Mouse (Mus musculus): ENCODE results near the gene Arvcf. TPM values are rescaled to one million over a fixed set of nuclear protein-coding genes. Genes with fewer than 3 reads are reported as not detected.

The Arvcf gene
- total and polyA plus RNA-seq, 3 experiments = 64.0 to 188 (median 154) TPM

- ATAC-seq (ENCODE audit: extremely low read depth, insufficient number of reproducible peaks, low FRiP score, poor library complexity, severe bottlenecking) (no peak), DNase-seq (ENCODE audit: low spot score) (no peak)
- no peak for TF ChIP-seq GATA2 (IDR thresholded peaks at IDR 0.05; ENCODE audit: borderline replicate concordance, low read depth, low read length)
- H3K36me3 ChIP-seq (replicated peaks) = no peaks in the 10 kb centered on the region
- no peaks in the 10 kb centered on the region for H3K27me3 ChIP-seq (ENCODE audit: insufficient read depth, low read length)
- H3K4me1 ChIP-seq (ENCODE audit: insufficient read depth, low read depth, low read length) = peaks cover 70% of the 10 kb centered on the region
- H3K4me3 ChIP-seq (ENCODE audit: low read depth, low read length) = no peak overlapping the region
- no peaks in the 10 kb centered on the region for H3K9me3 ChIP-seq (replicated peaks)
These were observed 35.8 kb downstream of the Arvcf start for GRCm38 (mm10) chr16:18383756-18384155.

GRCm38 (mm10) chr16:18384211-18384610, 36.2 kb downstream of the Arvcf start:
- DNase-seq (ENCODE audit: low spot score) (no peak), ATAC-seq (ENCODE audit: extremely low read depth, insufficient number of reproducible peaks, low FRiP score, poor library complexity, severe bottlenecking) (no peak)
- Histone ChIP-seq H3K4me1 (ENCODE audit: insufficient read depth, low read depth, low read length) (peaks cover 71% of the 10 kb centered on the region), H3K36me3 (replicated peaks) (no peaks in the 10 kb centered on the region), H3K9me3 (replicated peaks) (no peaks in the 10 kb centered on the region), H3K27me3 (ENCODE audit: insufficient read depth, low read length) (no peaks in the 10 kb centered on the region), H3K4me3 (ENCODE audit: low read depth, low read length) (no peak overlapping the region)
- TF ChIP-seq GATA1 (IDR thresholded peaks at IDR 0.05; ENCODE audit: borderline replicate concordance, low read length) (no peak), POLR2AphosphoS5 (IDR thresholded peaks at IDR 0.05; ENCODE audit: insufficient replicate concordance, low read depth, low read length) (no peak), GATA2 (IDR thresholded peaks at IDR 0.05; ENCODE audit: borderline replicate concordance, low read depth, low read length) (no peak), TAL1 (conservative IDR thresholded peaks at IDR 0.05; ENCODE audit: low read depth, low read length) (no peak), CTCF (IDR thresholded peaks at IDR 0.05; ENCODE audit: low read depth, low read length) (no peak)

- Histone ChIP-seq H3K36me3 (replicated peaks) (no peaks in the 10 kb centered on the region), H3K4me1 (ENCODE audit: insufficient read depth, low read depth, low read length) (peaks cover 71% of the 10 kb centered on the region), H3K27me3 (ENCODE audit: insufficient read depth, low read length) (no peaks in the 10 kb centered on the region), H3K9me3 (replicated peaks) (no peaks in the 10 kb centered on the region), H3K4me3 (ENCODE audit: low read depth, low read length) (no peak overlapping the region)
- no peak for DNase-seq (ENCODE audit: low spot score)
- ATAC-seq (ENCODE audit: extremely low read depth, insufficient number of reproducible peaks, low FRiP score, poor library complexity, severe bottlenecking) = no peak
- TF ChIP-seq GATA2 (IDR thresholded peaks at IDR 0.05; ENCODE audit: borderline replicate concordance, low read depth, low read length) = no peak
- TF ChIP-seq CTCF (IDR thresholded peaks at IDR 0.05; ENCODE audit: low read depth, low read length) = no peak
- TF ChIP-seq TAL1 (conservative IDR thresholded peaks at IDR 0.05; ENCODE audit: low read depth, low read length) = no peak
- TF ChIP-seq GATA1 (IDR thresholded peaks at IDR 0.05; ENCODE audit: borderline replicate concordance, low read length) = no peak
- TF ChIP-seq POLR2AphosphoS5 (IDR thresholded peaks at IDR 0.05; ENCODE audit: insufficient replicate concordance, low read depth, low read length) = no peak
These were observed 36.7 kb downstream of the Arvcf start for GRCm38 (mm10) chr16:18384659-18385058.

- DNase-seq (ENCODE audit: low spot score) = no peak
- H3K27me3 ChIP-seq (ENCODE audit: insufficient read depth, low read length) = no peaks in the 10 kb centered on the region
- H3K4me1 ChIP-seq (ENCODE audit: insufficient read depth, low read depth, low read length) = peaks cover 73% of the 10 kb centered on the region
- H3K4me3 ChIP-seq (ENCODE audit: low read depth, low read length) = no peak overlapping the region
- TF ChIP-seq GATA1 (IDR thresholded peaks at IDR 0.05; ENCODE audit: borderline replicate concordance, low read length) = no peak
- TF ChIP-seq TAL1 (conservative IDR thresholded peaks at IDR 0.05; ENCODE audit: low read depth, low read length) = no peak
- no peak for TF ChIP-seq POLR2AphosphoS5 (IDR thresholded peaks at IDR 0.05; ENCODE audit: insufficient replicate concordance, low read depth, low read length)
- TF ChIP-seq GATA2 (IDR thresholded peaks at IDR 0.05; ENCODE audit: borderline replicate concordance, low read depth, low read length) = no peak
- TF ChIP-seq CTCF (IDR thresholded peaks at IDR 0.05; ENCODE audit: low read depth, low read length) = no peak
- no peaks in the 10 kb centered on the region for H3K9me3 ChIP-seq (replicated peaks)
- no peaks in the 10 kb centered on the region for H3K36me3 ChIP-seq (replicated peaks)
- no peak for ATAC-seq (ENCODE audit: extremely low read depth, insufficient number of reproducible peaks, low FRiP score, poor library complexity, severe bottlenecking)
These were observed 37.4 kb downstream of the Arvcf start for GRCm38 (mm10) chr16:18385411-18385810.

GRCm38 (mm10) chr16:18386451-18386850, 38.5 kb downstream of the Arvcf start:
- peaks cover 81% of the 10 kb centered on the region for H3K4me1 ChIP-seq (ENCODE audit: insufficient read depth, low read depth, low read length)
- no peak for ATAC-seq (ENCODE audit: extremely low read depth, insufficient number of reproducible peaks, low FRiP score, poor library complexity, severe bottlenecking)

GRCm38 (mm10) chr16:18386972-18387371, 39.0 kb downstream of the Arvcf start:
- Histone ChIP-seq H3K4me3 (ENCODE audit: low read depth, low read length) (peak overlapping the region; percentile 43; the same call in 1 of the 2 replicates), H3K36me3 (replicated peaks) (no peaks in the 10 kb centered on the region), H3K9me3 (replicated peaks) (no peaks in the 10 kb centered on the region), H3K4me1 (ENCODE audit: insufficient read depth, low read depth, low read length) (peaks cover 81% of the 10 kb centered on the region), H3K27me3 (ENCODE audit: insufficient read depth, low read length) (no peaks in the 10 kb centered on the region)
- ATAC-seq (ENCODE audit: extremely low read depth, insufficient number of reproducible peaks, low FRiP score, poor library complexity, severe bottlenecking) (no peak), DNase-seq (ENCODE audit: low spot score) (no peak)
- no peak for TF ChIP-seq GATA1 (IDR thresholded peaks at IDR 0.05; ENCODE audit: borderline replicate concordance, low read length)
- no peak for TF ChIP-seq POLR2AphosphoS5 (IDR thresholded peaks at IDR 0.05; ENCODE audit: insufficient replicate concordance, low read depth, low read length)
- TF ChIP-seq TAL1 (conservative IDR thresholded peaks at IDR 0.05; ENCODE audit: low read depth, low read length) = no peak
- TF ChIP-seq GATA2 (IDR thresholded peaks at IDR 0.05; ENCODE audit: borderline replicate concordance, low read depth, low read length) = no peak
- TF ChIP-seq CTCF (IDR thresholded peaks at IDR 0.05; ENCODE audit: low read depth, low read length) = no peak

More at GRCm38 (mm10) chr16:18386451-18386850, 38.5 kb downstream of the Arvcf start:
- Histone ChIP-seq H3K27me3 (ENCODE audit: insufficient read depth, low read length) (no peaks in the 10 kb centered on the region), H3K9me3 (replicated peaks) (no peaks in the 10 kb centered on the region), H3K4me3 (ENCODE audit: low read depth, low read length) (no peak overlapping the region), H3K36me3 (replicated peaks) (no peaks in the 10 kb centered on the region)
- no peak for DNase-seq (ENCODE audit: low spot score)
- no peak for TF ChIP-seq GATA2 (IDR thresholded peaks at IDR 0.05; ENCODE audit: borderline replicate concordance, low read depth, low read length)
- no peak for TF ChIP-seq POLR2AphosphoS5 (IDR thresholded peaks at IDR 0.05; ENCODE audit: insufficient replicate concordance, low read depth, low read length)
- no peak for TF ChIP-seq CTCF (IDR thresholded peaks at IDR 0.05; ENCODE audit: low read depth, low read length)
- TF ChIP-seq TAL1 (conservative IDR thresholded peaks at IDR 0.05; ENCODE audit: low read depth, low read length) = no peak
- no peak for TF ChIP-seq GATA1 (IDR thresholded peaks at IDR 0.05; ENCODE audit: borderline replicate concordance, low read length)
